Mouse (Mus musculus): Measurements from ENCODE around the gene Abhd16a.

DNA sequence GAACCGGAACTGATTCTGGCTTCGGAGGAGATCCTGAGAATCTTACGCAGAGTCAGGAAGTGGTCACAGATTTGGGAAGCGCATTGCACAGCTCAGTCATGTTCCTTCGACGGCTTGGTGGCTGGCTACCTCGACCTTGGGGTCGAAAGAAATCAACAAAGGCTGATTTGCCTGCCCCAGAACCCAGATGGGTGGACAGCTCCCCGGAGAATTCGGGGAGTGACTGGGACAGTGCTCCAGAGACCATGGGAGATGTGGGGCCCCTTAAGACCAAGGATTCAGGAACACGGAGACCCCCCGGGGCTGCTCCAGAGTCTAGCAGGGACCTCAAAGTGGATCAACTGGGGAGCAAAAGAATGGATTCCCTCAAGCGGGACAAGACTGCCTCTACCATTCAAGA, 38.0 kb downstream of the Abhd16a start:
- TF ChIP-seq CTCF (IDR thresholded peaks at IDR 0.05) (no peak), EP300 (IDR thresholded peaks at IDR 0.05) (no peak)

Measured in lung, postnatal 0 days (tissue).